In genomic region chr2:157540073-157540952, GRCm38 (mm10) we compare ENCODE assay signal across 8 mouse cellular contexts. TPM values are rescaled to one million over a fixed set of nuclear protein-coding genes. Genes with fewer than 3 reads are reported as not detected.
DNase-seq lines count a peak whose midpoint lies in the region; ATAC-seq lines count a peak whose summit lies in the region.

No protein-coding gene starts in this region.

- peak; percentile 79 to 82 for DNase-seq in heart, adult 18-20 months
- peak; percentile 62 for DNase-seq in heart, postnatal 4 days
- peak; percentile 77 for DNase-seq in lung, postnatal 10 days
- DNase-seq in right cerebral cortex, postnatal 4 days: peak; percentile 54
- DNase-seq in cerebellum, adult 11-12 months: no peak
- DNase-seq in yolk sac, embryonic 10.5 days (ENCODE audit: low spot score): no peak

- peaks cover 23% of the 10 kb centered on the region for H3K36me3 ChIP-seq in heart, embryonic 12.5 days
- H3K36me3 ChIP-seq in embryonic facial prominence, embryonic 13.5 days: peaks cover 5% of the 10 kb centered on the region

- whole genome bisulfite sequencing in heart, embryonic 12.5 days: 72% methylated on average over 24 of the region's 24 CpGs
- 64% methylated on average over 24 of the region's 24 CpGs for WGBS in embryonic facial prominence, embryonic 13.5 days

- H3K27ac ChIP-seq in heart, embryonic 12.5 days (ENCODE audit: poor library complexity, severe bottlenecking): no peak overlapping the region
- 0 out of 2 replicates have a peak overlapping the region, but pooled peaks have one; percentile 5 for H3K27ac ChIP-seq in embryonic facial prominence, embryonic 13.5 days

- no peak overlapping the region for H3K9ac ChIP-seq in heart, embryonic 12.5 days
- no peak overlapping the region for H3K9ac ChIP-seq in embryonic facial prominence, embryonic 13.5 days

- peaks cover 12% of the 10 kb centered on the region for H3K4me1 ChIP-seq in heart, embryonic 12.5 days (replicated peaks)
- H3K4me1 ChIP-seq in embryonic facial prominence, embryonic 13.5 days: peaks cover 49% of the 10 kb centered on the region

- ATAC-seq in heart, embryonic 12.5 days (ENCODE audit: insufficient number of reproducible peaks, low FRiP score): no peak
- ATAC-seq in embryonic facial prominence, embryonic 13.5 days (ENCODE audit: insufficient number of reproducible peaks, insufficient read depth, low FRiP score, low TSS enrichment, low read depth): no peak

- no peak overlapping the region for H3K4me2 ChIP-seq in heart, embryonic 12.5 days
- H3K4me2 ChIP-seq in embryonic facial prominence, embryonic 13.5 days: no peak overlapping the region

- no peak overlapping the region for H3K4me3 ChIP-seq in heart, embryonic 12.5 days
- H3K4me3 ChIP-seq in embryonic facial prominence, embryonic 13.5 days: no peak overlapping the region

- no peaks in the 10 kb centered on the region for H3K27me3 ChIP-seq in heart, embryonic 12.5 days (replicated peaks)
- H3K27me3 ChIP-seq in embryonic facial prominence, embryonic 13.5 days: no peaks in the 10 kb centered on the region

- no peaks in the 10 kb centered on the region for H3K9me3 ChIP-seq in heart, embryonic 12.5 days (replicated peaks)
- H3K9me3 ChIP-seq in embryonic facial prominence, embryonic 13.5 days: no peaks in the 10 kb centered on the region

RNA-seq across cellular contexts. Expression of gene Nnat, which starts 19.6 kb away (rescaled TPM):
- total RNA-seq in heart, adult 18-20 months (2021): 1 to 10 TPM in 1 of 2 experiments, under 1 TPM in 1; 0.36 to 3.1 TPM
- polyA plus RNA-seq in heart, embryonic 12.5 days (2016; fragmentation: Nextera tagmentation; extraction: Ambion mirVana): 169 and 173 TPM in 2 replicates
- 732 and 923 TPM in 2 replicates for polyA plus RNA-seq in embryonic facial prominence, embryonic 13.5 days (2015; fragmentation: Nextera tagmentation; extraction: Ambion mirVana)
- 10 to 100 TPM in 1 of 2 experiments, 1 to 10 TPM in 1; 8.9 to 13.2 TPM for total RNA-seq in heart, postnatal 4 days (2021)

RNA-seq across cellular contexts. Expression of gene Blcap, which starts 30.8 kb away (rescaled TPM):
- total RNA-seq in heart, adult 18-20 months (2021): 10 to 100 TPM; 55.1 to 56.2 TPM
- polyA plus RNA-seq in heart, embryonic 12.5 days (2016; fragmentation: Nextera tagmentation; extraction: Ambion mirVana): 35.9 and 37.0 TPM in 2 replicates
- 66.7 and 68.7 TPM in 2 replicates for polyA plus RNA-seq in embryonic facial prominence, embryonic 13.5 days (2015; fragmentation: Nextera tagmentation; extraction: Ambion mirVana)
- 10 to 100 TPM; 71.5 to 76.9 TPM for total RNA-seq in heart, postnatal 4 days (2021)

Comparison
In these comparisons a context has a peak if more than half of its experiments do, and no peak if none do; other contexts are left out.
1. DNase-seq: peak in heart, adult 18-20 months (2 of 2), heart, postnatal 4 days (single experiment), lung, postnatal 10 days (single experiment) and right cerebral cortex, postnatal 4 days (single experiment); none in cerebellum, adult 11-12 months (single experiment) and yolk sac, embryonic 10.5 days (single experiment).